Mouse (Mus musculus) brain, embryonic 14.5 days (tissue): ENCODE data around the gene Arhgap9.

Experiments
- CTCF ChIP-seq: fragments of 200-500 bp; IDR thresholded peaks from 2 replicates; pipeline ENCODE4 v1.5.1; 2012; ENCODE audit warnings: inconsistent platforms, mild to moderate bottlenecking, moderate library complexity, borderline replicate concordance; ENCODE audit not compliant: insufficient read depth, insufficient read length; ENCODE audit errors: extremely low read depth
- POLR2A ChIP-seq: fragments of 200-500 bp; IDR thresholded peaks from 2 replicates; pipeline ENCODE4 v1.6.1; 2012; ENCODE audit warnings: mild to moderate bottlenecking, inconsistent platforms, borderline replicate concordance; ENCODE audit not compliant: poor library complexity, insufficient read depth, insufficient read length, severe bottlenecking; ENCODE audit errors: extremely low read depth

DNA sequence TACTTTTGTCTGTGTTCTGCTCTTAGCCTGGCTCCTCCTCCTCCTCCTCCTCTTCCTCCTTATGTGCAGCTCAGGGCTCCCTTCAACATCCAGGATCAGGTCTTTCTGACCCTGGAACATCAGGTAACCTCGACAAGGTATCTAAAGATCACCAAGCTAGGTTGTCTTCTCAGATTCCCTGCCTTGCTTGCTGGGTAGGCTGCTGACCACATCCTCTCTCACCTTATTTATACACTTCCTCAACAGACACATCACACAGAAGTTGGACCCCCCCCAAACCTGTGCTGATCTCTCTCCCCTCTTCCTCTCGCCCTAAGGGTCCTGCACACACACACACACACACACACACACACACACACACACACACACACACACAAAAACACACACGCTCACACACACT, at the start of gene Arhgap9:
- no peak for TF ChIP-seq CTCF
- no peak for TF ChIP-seq POLR2A
